Mouse (Mus musculus) midbrain, embryonic 15.5 days (tissue): Measurements from ENCODE around the gene Gm49416. TPM values are rescaled to one million over a fixed set of nuclear protein-coding genes. Genes with fewer than 3 reads are reported as not detected.

Source experiments
- microRNA-seq: library from miRNA; unstranded; fragments of <30 nt; microRNA quantifications from one replicate; pipeline ENCODE4, GENCODE M21; 2016
- polyA plus RNA-seq: library from polyadenylated mRNA; unstranded; fragments of >200 nt; fragmentation: Nextera tagmentation; extraction: Ambion mirVana; gene quantifications from 2 replicates; pipeline ENCODE4 v1.2.1, GENCODE M21; 2015

Gm49416 gene
- polyA plus RNA-seq, 1 experiment from 2014 or later, result not detected

Small RNA genes within 50 kb of the gene (microRNA-seq; reads per million reads assigned to microRNA genes)
- not detected for gene Mir5136

Other genes with a start within 250 kb of the Gm49416 start
- 0.81 and 0.86 TPM in 2 replicates for gene Chrm1, start 225.1 kb upstream of the Gm49416 start, polyA plus RNA-seq
- gene Slc3a2, start 165.6 kb upstream of the Gm49416 start, polyA plus RNA-seq, result 165 and 174 TPM in 2 replicates
- 100.0 and 103 TPM in 2 replicates for gene Wdr74, start 153.1 kb upstream of the Gm49416 start, polyA plus RNA-seq
- gene 1700092M07Rik, start 148.2 kb upstream of the Gm49416 start, polyA plus RNA-seq, result 1.5 and 1.7 TPM in 2 replicates
- gene Stx5a, start 147.5 kb upstream of the Gm49416 start, polyA plus RNA-seq, result 121 and 123 TPM in 2 replicates
- 161 and 171 TPM in 2 replicates for gene Nxf1, start 131.9 kb upstream of the Gm49416 start, polyA plus RNA-seq
- 212 and 213 TPM in 2 replicates for gene Tmem223, start 117.9 kb upstream of the Gm49416 start, polyA plus RNA-seq
- 27.1 and 31.8 TPM in 2 replicates for gene Tmem179b, start 114.5 kb upstream of the Gm49416 start, polyA plus RNA-seq
- 32.6 and 34.0 TPM in 2 replicates for gene Taf6l, start 102.5 kb upstream of the Gm49416 start, polyA plus RNA-seq
- 129 and 132 TPM in 2 replicates for gene Polr2g, start 90.3 kb upstream of the Gm49416 start, polyA plus RNA-seq
- 8.4 and 8.7 TPM in 2 replicates for gene Zbtb3, start 86.4 kb upstream of the Gm49416 start, polyA plus RNA-seq
- 59.8 and 60.4 TPM in 2 replicates for gene Ttc9c, start 69.6 kb upstream of the Gm49416 start, polyA plus RNA-seq
- gene Hnrnpul2, start 68.9 kb upstream of the Gm49416 start, polyA plus RNA-seq, result 6.6 and 6.7 TPM in 2 replicates
- not detected in 2 replicates for gene AC129217.1, start 59.2 kb upstream of the Gm49416 start, polyA plus RNA-seq
- 100 and 105 TPM in 2 replicates for gene Bscl2, start 51.5 kb upstream of the Gm49416 start, polyA plus RNA-seq
- 479 and 483 TPM in 2 replicates for gene Gng3, start 49.7 kb upstream of the Gm49416 start, polyA plus RNA-seq
- gene Lrrn4cl, start 38.2 kb upstream of the Gm49416 start, polyA plus RNA-seq, result 1.1 and 1.4 TPM in 2 replicates
- 138 and 142 TPM in 2 replicates for gene Ubxn1, start 17.4 kb upstream of the Gm49416 start, polyA plus RNA-seq
- 61.4 and 62.7 TPM in 2 replicates for gene Uqcc3, start 8.0 kb upstream of the Gm49416 start, polyA plus RNA-seq
- gene Lbhd1, start 5.2 kb upstream of the Gm49416 start, polyA plus RNA-seq, result 36.5 and 37.7 TPM in 2 replicates
- gene Gm49403, start 5.0 kb upstream of the Gm49416 start, polyA plus RNA-seq, result not detected in 2 replicates
- gene 1810009A15Rik, start 73 bp upstream of the Gm49416 start, polyA plus RNA-seq, result 40.2 and 44.3 TPM in 2 replicates
- gene Ints5, start 4.1 kb downstream of the Gm49416 start, polyA plus RNA-seq, result 36.4 and 38.4 TPM in 2 replicates
- 88.8 and 90.7 TPM in 2 replicates for gene Ganab, start 9.1 kb downstream of the Gm49416 start, polyA plus RNA-seq
- gene B3gat3, start 31.4 kb downstream of the Gm49416 start, polyA plus RNA-seq, result 96.1 and 96.6 TPM in 2 replicates
- 1.9 and 2.4 TPM in 2 replicates for gene Rom1, start 40.4 kb downstream of the Gm49416 start, polyA plus RNA-seq
- gene Eml3, start 40.6 kb downstream of the Gm49416 start, polyA plus RNA-seq, result 10.5 and 13.4 TPM in 2 replicates
- 119 and 121 TPM in 2 replicates for gene Mta2, start 52.9 kb downstream of the Gm49416 start, polyA plus RNA-seq
- gene Tut1, start 64.9 kb downstream of the Gm49416 start, polyA plus RNA-seq, result 27.5 and 30.5 TPM in 2 replicates
- gene Eef1g, start 78.1 kb downstream of the Gm49416 start, polyA plus RNA-seq, result 287 and 295 TPM in 2 replicates
- 4.9 and 5.9 TPM in 2 replicates for gene Ahnak, start 100.4 kb downstream of the Gm49416 start, polyA plus RNA-seq
- not detected in 2 replicates for gene Scgb1a1, start 199.0 kb downstream of the Gm49416 start, polyA plus RNA-seq
- gene Asrgl1, start 246.7 kb downstream of the Gm49416 start, polyA plus RNA-seq, result 20.3 and 24.1 TPM in 2 replicates